Mouse (Mus musculus): ENCODE measurements at regions not wholly inside any gene's neighbourhood (a gene's known extent, or its start where the extent isn't known, plus 50 kb on each side); places are given as distances from the start of the nearest gene placed in this dataset.
A peak's percentile ranks its signal among the peaks of the same experiment; 100 is the strongest.
"Not testable (repeated sequence)": the region's sequence is repeated elsewhere in the genome, so short reads cannot be mapped to it uniquely, and the experiment has no call there.

DNA sequence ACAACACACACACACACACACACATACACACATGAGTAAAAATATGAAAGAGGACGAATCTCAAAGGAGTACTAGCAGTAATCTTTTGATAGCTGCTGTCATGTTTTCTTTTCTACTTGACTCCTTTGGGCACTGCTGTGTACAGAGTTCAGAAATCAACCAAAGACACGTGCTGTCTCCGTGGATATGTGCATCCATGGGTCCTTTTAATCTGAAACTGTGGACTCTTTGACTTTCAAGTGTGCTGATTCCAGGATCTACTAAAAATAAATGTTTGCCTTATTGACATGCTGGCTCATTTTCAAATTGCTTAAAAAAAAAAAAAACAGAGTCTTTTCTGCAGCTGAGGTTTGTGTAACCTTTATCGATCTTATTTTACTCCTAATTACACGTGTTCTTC, 343.1 kb upstream of the Clnk start:
- no peak for ATAC-seq
- no peak overlapping the region for H3K4me2 ChIP-seq (ENCODE audit: low read length)
- WGBS, result 72% methylated on average over 5 of the region's 5 CpGs
- H3K36me3 ChIP-seq (ENCODE audit: control insufficient read depth, insufficient read depth, low read length), result no peaks in the 10 kb centered on the region
- H3K9me3 ChIP-seq (replicated peaks; ENCODE audit: control insufficient read depth, low read length, poor library complexity, severe bottlenecking), result no peaks in the 10 kb centered on the region
- H3K27me3 ChIP-seq (ENCODE audit: control insufficient read depth, insufficient read depth, low read depth, low read length), result no peaks in the 10 kb centered on the region
- no peak overlapping the region for H3K9ac ChIP-seq (ENCODE audit: low read depth, low read length)
- no peak overlapping the region for H3K4me3 ChIP-seq (ENCODE audit: low read depth, low read length)
- H3K27ac ChIP-seq (ENCODE audit: low read length), result no peak overlapping the region
- H3K4me1 ChIP-seq (ENCODE audit: control insufficient read depth, insufficient read depth, low read length), result no peaks in the 10 kb centered on the region

GRCm38 (mm10) chr5:39216326-39216725, 339.7 kb upstream of the Clnk start:
- H3K27me3 ChIP-seq (ENCODE audit: control insufficient read depth, insufficient read depth, low read depth, low read length), result no peaks in the 10 kb centered on the region
- 95% methylated on average over 5 of the region's 5 CpGs for WGBS
- no peak overlapping the region for H3K4me2 ChIP-seq (ENCODE audit: low read length)
- H3K9ac ChIP-seq (ENCODE audit: low read depth, low read length), result no peak overlapping the region
- no peaks in the 10 kb centered on the region for H3K36me3 ChIP-seq (ENCODE audit: control insufficient read depth, insufficient read depth, low read length)
- no peak overlapping the region for H3K4me3 ChIP-seq (ENCODE audit: low read depth, low read length)
- ATAC-seq, result no peak
- H3K4me1 ChIP-seq (ENCODE audit: control insufficient read depth, insufficient read depth, low read length), result no peaks in the 10 kb centered on the region
- no peaks in the 10 kb centered on the region for H3K9me3 ChIP-seq (replicated peaks; ENCODE audit: control insufficient read depth, low read length, poor library complexity, severe bottlenecking)
- H3K27ac ChIP-seq (ENCODE audit: low read length), result no peak overlapping the region

GRCm38 (mm10) chr5:39215016-39215415, 338.4 kb upstream of the Clnk start:
- no peak for ATAC-seq
- 71% methylated on average over 3 of the region's 3 CpGs for WGBS
- H3K4me1 ChIP-seq (ENCODE audit: control insufficient read depth, insufficient read depth, low read length), result no peaks in the 10 kb centered on the region

GRCm38 (mm10) chr5:39212550-39212949, 335.9 kb upstream of the Clnk start:
- no peak overlapping the region for H3K9ac ChIP-seq (ENCODE audit: low read depth, low read length)
- no peaks in the 10 kb centered on the region for H3K4me1 ChIP-seq (ENCODE audit: control insufficient read depth, insufficient read depth, low read length)
- peak; percentile 56; the same call in 1 of the 2 replicates for ATAC-seq
- H3K27me3 ChIP-seq (ENCODE audit: control insufficient read depth, insufficient read depth, low read depth, low read length), result no peaks in the 10 kb centered on the region
- H3K4me3 ChIP-seq (ENCODE audit: low read depth, low read length), result no peak overlapping the region
- H3K4me2 ChIP-seq (ENCODE audit: low read length), result no peak overlapping the region
- no peaks in the 10 kb centered on the region for H3K9me3 ChIP-seq (replicated peaks; ENCODE audit: control insufficient read depth, low read length, poor library complexity, severe bottlenecking)
- H3K27ac ChIP-seq (ENCODE audit: low read length), result no peak overlapping the region
- H3K36me3 ChIP-seq (ENCODE audit: control insufficient read depth, insufficient read depth, low read length), result no peaks in the 10 kb centered on the region

More at GRCm38 (mm10) chr5:39215016-39215415, 338.4 kb upstream of the Clnk start:
- no peak overlapping the region for H3K4me3 ChIP-seq (ENCODE audit: low read depth, low read length)
- no peaks in the 10 kb centered on the region for H3K27me3 ChIP-seq (ENCODE audit: control insufficient read depth, insufficient read depth, low read depth, low read length)
- no peak overlapping the region for H3K9ac ChIP-seq (ENCODE audit: low read depth, low read length)
- no peaks in the 10 kb centered on the region for H3K9me3 ChIP-seq (replicated peaks; ENCODE audit: control insufficient read depth, low read length, poor library complexity, severe bottlenecking)
- no peaks in the 10 kb centered on the region for H3K36me3 ChIP-seq (ENCODE audit: control insufficient read depth, insufficient read depth, low read length)
- no peak overlapping the region for H3K27ac ChIP-seq (ENCODE audit: low read length)
- no peak overlapping the region for H3K4me2 ChIP-seq (ENCODE audit: low read length)

DNA sequence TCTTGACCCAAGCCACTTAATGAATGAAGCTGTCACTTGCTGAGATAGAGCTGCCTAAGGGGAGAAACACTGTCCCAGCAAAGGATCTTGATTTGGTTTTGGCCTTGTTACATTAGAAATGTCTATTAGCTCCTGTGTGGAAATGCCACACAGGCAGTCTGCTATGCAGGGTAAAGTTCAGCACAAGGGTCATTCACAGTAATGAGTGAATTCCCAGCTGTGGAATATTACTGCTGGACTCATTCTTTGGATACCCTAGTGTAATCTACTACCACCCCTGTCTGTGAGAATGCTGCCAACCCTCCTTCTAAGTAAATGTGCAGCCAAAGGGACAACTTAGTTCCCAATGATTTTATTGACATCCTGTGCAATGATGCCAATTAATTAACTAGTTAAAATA, 322.2 kb upstream of the Clnk start:
- Histone ChIP-seq H3K4me1 (ENCODE audit: control insufficient read depth, insufficient read depth, low read length) (no peaks in the 10 kb centered on the region), H3K27me3 (ENCODE audit: control insufficient read depth, insufficient read depth, low read depth, low read length) (no peaks in the 10 kb centered on the region), H3K27ac (ENCODE audit: low read length) (no peak overlapping the region), H3K4me3 (ENCODE audit: low read depth, low read length) (no peak overlapping the region), H3K9me3 (replicated peaks; ENCODE audit: control insufficient read depth, low read length, poor library complexity, severe bottlenecking) (no peaks in the 10 kb centered on the region), H3K9ac (ENCODE audit: low read depth, low read length) (no peak overlapping the region), H3K36me3 (ENCODE audit: control insufficient read depth, insufficient read depth, low read length) (no peaks in the 10 kb centered on the region), H3K4me2 (ENCODE audit: low read length) (no peak overlapping the region)
- ATAC-seq, result no peak

- not testable (repeated sequence) for ATAC-seq; H3K36me3 ChIP-seq (ENCODE audit: control insufficient read depth, insufficient read depth, low read length); H3K27ac ChIP-seq (ENCODE audit: low read length); H3K27me3 ChIP-seq (ENCODE audit: control insufficient read depth, insufficient read depth, low read depth, low read length); H3K4me2 ChIP-seq (ENCODE audit: low read length); H3K9ac ChIP-seq (ENCODE audit: low read depth, low read length); H3K9me3 ChIP-seq (replicated peaks; ENCODE audit: control insufficient read depth, low read length, poor library complexity, severe bottlenecking); H3K4me1 ChIP-seq (ENCODE audit: control insufficient read depth, insufficient read depth, low read length); H3K4me3 ChIP-seq (ENCODE audit: low read depth, low read length)
- WGBS, result 100% methylated on average over 2 of the region's 4 CpGs
Observed at GRCm38 (mm10) chr5:39191153-39191552, 314.5 kb upstream of the Clnk start.

DNA sequence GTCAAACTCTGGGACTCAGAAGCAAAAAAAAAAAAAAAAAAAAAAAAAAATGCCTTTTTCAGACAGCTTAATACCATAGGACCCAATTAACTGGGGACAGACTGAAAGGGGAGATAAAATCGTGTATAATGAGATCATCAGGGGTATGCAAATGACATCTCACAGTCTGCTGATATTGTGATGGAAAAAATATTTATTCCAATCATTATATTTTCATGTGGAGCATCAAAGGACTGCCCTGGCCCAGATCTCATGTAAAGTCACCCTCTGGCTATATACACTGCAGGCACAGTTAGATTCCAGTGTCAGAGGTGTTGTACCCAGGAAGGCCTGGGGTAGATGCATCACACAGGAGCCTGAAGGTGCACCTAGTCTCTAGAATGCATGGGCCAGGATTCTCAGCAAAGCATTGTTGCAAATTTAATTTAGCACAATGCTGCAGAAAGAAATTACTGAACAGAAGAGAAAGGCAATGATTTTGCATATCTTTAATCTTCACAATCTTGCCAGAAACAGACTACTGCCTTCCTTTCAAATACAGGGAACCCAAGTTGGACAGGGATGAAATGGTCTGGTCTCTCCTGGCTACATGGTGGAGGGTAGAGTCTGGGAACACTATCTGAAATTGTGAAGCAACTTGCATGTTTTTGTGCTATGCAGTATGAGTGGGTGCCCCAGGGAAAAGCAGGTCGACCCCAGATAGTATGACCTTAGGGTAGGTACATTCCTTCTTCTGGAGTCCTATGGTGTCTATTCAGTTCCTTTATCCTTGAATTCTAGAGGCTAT, 305.2 kb upstream of the Clnk start:
- Histone ChIP-seq H3K4me1 (ENCODE audit: control insufficient read depth, insufficient read depth, low read length) (no peaks in the 10 kb centered on the region), H3K4me2 (ENCODE audit: low read length) (no peak overlapping the region), H3K9me3 (replicated peaks; ENCODE audit: control insufficient read depth, low read length, poor library complexity, severe bottlenecking) (no peaks in the 10 kb centered on the region), H3K36me3 (ENCODE audit: control insufficient read depth, insufficient read depth, low read length) (no peaks in the 10 kb centered on the region), H3K4me3 (ENCODE audit: low read depth, low read length) (no peak overlapping the region), H3K9ac (ENCODE audit: low read depth, low read length) (no peak overlapping the region), H3K27ac (ENCODE audit: low read length) (peak overlapping the region; percentile 57), H3K27me3 (ENCODE audit: control insufficient read depth, insufficient read depth, low read depth, low read length) (no peaks in the 10 kb centered on the region)
- ATAC-seq, result peak; percentile 88
- WGBS, result 64% methylated on average over 2 of the region's 2 CpGs

GRCm38 (mm10) chr5:39181028-39181427, 304.4 kb upstream of the Clnk start:
- Histone ChIP-seq H3K9ac (ENCODE audit: low read depth, low read length) (no peak overlapping the region), H3K9me3 (replicated peaks; ENCODE audit: control insufficient read depth, low read length, poor library complexity, severe bottlenecking) (no peaks in the 10 kb centered on the region), H3K4me2 (ENCODE audit: low read length) (no peak overlapping the region), H3K4me3 (ENCODE audit: low read depth, low read length) (no peak overlapping the region), H3K36me3 (ENCODE audit: control insufficient read depth, insufficient read depth, low read length) (no peaks in the 10 kb centered on the region), H3K4me1 (ENCODE audit: control insufficient read depth, insufficient read depth, low read length) (no peaks in the 10 kb centered on the region), H3K27me3 (ENCODE audit: control insufficient read depth, insufficient read depth, low read depth, low read length) (no peaks in the 10 kb centered on the region), H3K27ac (ENCODE audit: low read length) (peak overlapping the region; percentile 10; the same call in 1 of the 2 replicates)
- WGBS, result 34% methylated on average over 4 of the region's 4 CpGs
- ATAC-seq, result peak; percentile 49

DNA sequence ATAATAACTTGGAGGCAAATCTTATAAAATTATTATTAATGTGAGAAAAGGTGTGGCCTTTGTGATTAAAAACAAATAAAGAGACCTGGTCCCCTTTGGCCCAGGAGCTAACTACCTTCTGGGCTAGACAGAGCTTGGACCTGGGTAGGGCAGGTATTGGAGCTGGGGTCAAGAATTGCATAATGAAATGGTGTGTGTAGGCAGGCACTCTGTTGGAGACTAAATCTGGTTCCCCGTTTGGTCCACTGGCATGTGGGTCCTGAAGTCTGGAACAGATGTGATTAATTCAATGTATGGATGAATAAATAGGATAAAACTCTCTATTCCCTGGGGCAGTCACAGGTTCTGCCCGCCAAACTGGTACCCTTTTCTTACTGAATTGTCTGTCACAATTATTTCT, 301.3 kb upstream of the Clnk start:
- Histone ChIP-seq H3K4me3 (ENCODE audit: low read depth, low read length) (no peak overlapping the region), H3K27ac (ENCODE audit: low read length) (no peak overlapping the region), H3K9ac (ENCODE audit: low read depth, low read length) (no peak overlapping the region), H3K27me3 (ENCODE audit: control insufficient read depth, insufficient read depth, low read depth, low read length) (no peaks in the 10 kb centered on the region), H3K4me1 (ENCODE audit: control insufficient read depth, insufficient read depth, low read length) (no peaks in the 10 kb centered on the region), H3K36me3 (ENCODE audit: control insufficient read depth, insufficient read depth, low read length) (no peaks in the 10 kb centered on the region), H3K9me3 (replicated peaks; ENCODE audit: control insufficient read depth, low read length, poor library complexity, severe bottlenecking) (no peaks in the 10 kb centered on the region), H3K4me2 (ENCODE audit: low read length) (no peak overlapping the region)
- 32% methylated on average over 2 of the region's 2 CpGs for WGBS
- ATAC-seq, result no peak
